Mouse (Mus musculus) 416B (cell line): ENCODE results near the gene Csf1.
"Not testable (repeated sequence)": the region's sequence is repeated elsewhere in the genome, so short reads cannot be mapped to it uniquely, and the experiment has no call there.

Source experiments
- DNase-seq: peaks from one replicate; pipeline ENCODE4 v3.0.0; 2011; ENCODE audit warnings: low read depth

Gene Csf1

GRCm38 (mm10) chr3:107748260-107748955, 11.9 kb downstream of the Csf1 start:
- DNase-seq, result no peak

GRCm38 (mm10) chr3:107746026-107746425, 14.2 kb downstream of the Csf1 start:
- no peak for DNase-seq

- DNase-seq, result no peak
Observed at GRCm38 (mm10) chr3:107743650-107744049, 16.6 kb downstream of the Csf1 start.

GRCm38 (mm10) chr3:107743107-107743506, 17.2 kb downstream of the Csf1 start:
- DNase-seq, result peak; percentile 31

- no peak for DNase-seq
Observed at GRCm38 (mm10) chr3:107742071-107742710, 18.1 kb downstream of the Csf1 start.

- DNase-seq, result no peak
Observed at GRCm38 (mm10) chr3:107741387-107741786, 18.9 kb downstream of the Csf1 start.

- DNase-seq, result no peak
Observed at GRCm38 (mm10) chr3:107740578-107741207, 19.6 kb downstream of the Csf1 start.

- peak; percentile 70 for DNase-seq
Observed at GRCm38 (mm10) chr3:107739966-107740365, 20.3 kb downstream of the Csf1 start.

GRCm38 (mm10) chr3:107739456-107739855, 20.8 kb downstream of the Csf1 start:
- DNase-seq, result no peak

- no peak for DNase-seq
Observed at GRCm38 (mm10) chr3:107738620-107739019, 21.6 kb downstream of the Csf1 start.

GRCm38 (mm10) chr3:107737609-107738190, 22.6 kb downstream of the Csf1 start:
- no peak for DNase-seq

GRCm38 (mm10) chr3:107735620-107736019, 24.6 kb downstream of the Csf1 start:
- not testable (repeated sequence) for DNase-seq

GRCm38 (mm10) chr3:107733329-107733728, 26.9 kb downstream of the Csf1 start:
- DNase-seq, result no peak

- DNase-seq, result no peak
Observed at GRCm38 (mm10) chr3:107730236-107730635, 30.0 kb downstream of the Csf1 start.

- no peak for DNase-seq
Observed at GRCm38 (mm10) chr3:107728509-107728908, 31.8 kb downstream of the Csf1 start.

GRCm38 (mm10) chr3:107715971-107716370, 44.3 kb downstream of the Csf1 start:
- DNase-seq, result no peak

GRCm38 (mm10) chr3:107714276-107714933, 45.9 kb downstream of the Csf1 start:
- no peak for DNase-seq

GRCm38 (mm10) chr3:107712081-107712480, 48.2 kb downstream of the Csf1 start:
- no peak for DNase-seq

- DNase-seq, result no peak
Observed at GRCm38 (mm10) chr3:107709156-107709555, 51.1 kb downstream of the Csf1 start.

- DNase-seq, result no peak
Observed at GRCm38 (mm10) chr3:107707239-107707638, 53.0 kb downstream of the Csf1 start.

GRCm38 (mm10) chr3:107706164-107706563, 54.1 kb downstream of the Csf1 start:
- no peak for DNase-seq

- no peak for DNase-seq
Observed at GRCm38 (mm10) chr3:107704371-107704705, 55.9 kb downstream of the Csf1 start.
